Mouse (Mus musculus) embryonic fibroblast, embryonic 13.5 days (primary cell): ENCODE results near the gene Clpp.

ENCODE experiments used
- CTCF ChIP-seq: IDR thresholded peaks from 2 replicates; pipeline ENCODE4 v1.5.1; 2011; ENCODE audit warnings: mild to moderate bottlenecking, control low read depth, low read length, moderate library complexity, borderline replicate concordance; ENCODE audit not compliant: insufficient read depth
- POLR2A ChIP-seq: IDR thresholded peaks from 2 replicates; pipeline ENCODE4 v1.6.1; 2011; ENCODE audit warnings: low read depth, mild to moderate bottlenecking, control low read depth, low read length, moderate library complexity

GRCm38 (mm10) chr17:56997029-56997667, 7.0 kb downstream of the Clpp start, which contains the start of gene Alkbh7:
- TF ChIP-seq CTCF (no peak), POLR2A (peak; percentile 82)
